Mouse (Mus musculus): ENCODE measurements around the gene Phlpp1.

The Phlpp1 gene

GRCm38 (mm10) chr1:106199109-106199508, 27.6 kb downstream of the Phlpp1 start:
- no peak for DNase-seq

DNA sequence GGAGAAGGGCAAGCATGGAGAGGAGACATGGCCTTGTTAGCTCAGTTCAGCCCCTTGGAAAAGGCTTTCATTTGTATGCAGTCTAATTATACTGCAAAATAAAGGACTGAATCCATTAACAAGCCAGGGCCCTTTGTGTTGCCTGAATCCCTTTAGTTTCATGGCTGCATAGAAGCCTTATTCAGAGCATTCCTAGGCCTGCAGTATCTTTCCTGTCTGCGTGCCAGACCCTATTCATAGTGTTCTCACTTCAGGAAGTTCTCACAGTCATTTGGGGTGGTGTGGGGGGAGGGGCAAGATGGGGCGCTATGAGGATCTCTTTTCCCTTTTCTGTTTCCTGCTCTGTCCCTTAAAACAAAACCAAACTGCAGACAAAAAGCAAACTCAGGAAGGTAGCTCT, 28.1 kb downstream of the Phlpp1 start:
- peak; percentile 57 for DNase-seq

GRCm38 (mm10) chr1:106201025-106201424, 29.5 kb downstream of the Phlpp1 start:
- DNase-seq, result no peak

GRCm38 (mm10) chr1:106201929-106202328, 30.4 kb downstream of the Phlpp1 start:
- no peak for DNase-seq

DNA sequence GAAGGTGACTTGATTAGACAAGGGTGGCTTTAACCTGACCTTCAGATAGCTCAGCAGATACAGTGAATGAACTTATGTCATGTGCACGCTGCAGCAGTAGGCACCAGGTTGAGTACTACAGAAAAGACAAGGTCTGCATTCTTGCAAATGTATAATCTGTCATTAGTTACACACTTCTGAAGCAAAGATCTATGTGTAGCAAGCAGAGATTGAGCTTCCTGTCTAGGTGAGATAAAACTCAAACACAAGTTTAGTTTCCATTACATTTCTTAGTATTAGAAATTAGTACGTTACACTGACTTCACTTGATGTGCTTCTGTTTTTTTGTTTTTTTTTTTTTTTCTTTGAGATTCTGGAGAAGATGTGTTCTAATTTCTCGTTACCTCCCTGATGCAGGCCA, 32.4 kb downstream of the Phlpp1 start:
- DNase-seq, result no peak

GRCm38 (mm10) chr1:106204350-106204749, 32.8 kb downstream of the Phlpp1 start:
- DNase-seq, result no peak

GRCm38 (mm10) chr1:106208581-106208980, 37.0 kb downstream of the Phlpp1 start:
- no peak for DNase-seq

DNA sequence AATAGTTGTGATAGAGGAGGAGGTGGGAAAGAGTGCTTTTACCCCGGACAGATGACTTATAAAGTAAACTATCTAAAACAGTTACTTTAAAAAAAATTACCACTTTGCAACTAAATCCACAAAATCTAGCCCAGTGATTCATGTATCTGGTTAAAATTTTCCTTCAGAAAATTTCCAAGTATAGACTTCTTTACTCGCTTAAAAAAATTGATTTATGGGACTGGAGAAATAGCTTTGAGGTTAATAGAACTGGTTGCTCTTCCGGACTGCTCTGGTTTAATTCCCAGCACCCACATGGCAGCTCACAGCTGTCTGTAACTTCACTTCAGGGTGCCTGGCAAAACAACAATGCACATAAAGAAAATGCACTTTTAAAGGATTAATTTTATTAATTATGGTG, 38.9 kb downstream of the Phlpp1 start:
- DNase-seq, result no peak

DNA sequence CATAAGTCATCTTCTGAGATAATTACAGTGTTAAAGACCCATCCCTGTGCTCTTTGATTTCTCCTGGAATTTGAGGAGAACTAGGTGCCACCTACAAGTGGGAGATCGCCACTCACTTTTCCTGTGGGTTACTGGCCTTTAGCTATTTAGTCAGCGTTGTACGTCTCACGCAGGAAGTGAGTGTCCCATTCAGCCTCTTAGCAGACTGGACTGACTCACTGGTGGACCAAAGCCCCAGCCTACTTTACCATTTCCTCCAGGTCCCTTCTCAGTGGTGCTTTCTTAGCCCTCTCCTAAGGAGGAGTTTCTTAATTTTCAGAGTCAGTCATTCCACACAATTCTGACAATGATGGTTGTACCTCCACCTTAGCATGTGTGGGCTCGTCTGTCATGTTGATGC, 39.6 kb downstream of the Phlpp1 start:
- DNase-seq, result no peak

GRCm38 (mm10) chr1:106220431-106220830, 48.9 kb downstream of the Phlpp1 start:
- DNase-seq, result no peak

DNA sequence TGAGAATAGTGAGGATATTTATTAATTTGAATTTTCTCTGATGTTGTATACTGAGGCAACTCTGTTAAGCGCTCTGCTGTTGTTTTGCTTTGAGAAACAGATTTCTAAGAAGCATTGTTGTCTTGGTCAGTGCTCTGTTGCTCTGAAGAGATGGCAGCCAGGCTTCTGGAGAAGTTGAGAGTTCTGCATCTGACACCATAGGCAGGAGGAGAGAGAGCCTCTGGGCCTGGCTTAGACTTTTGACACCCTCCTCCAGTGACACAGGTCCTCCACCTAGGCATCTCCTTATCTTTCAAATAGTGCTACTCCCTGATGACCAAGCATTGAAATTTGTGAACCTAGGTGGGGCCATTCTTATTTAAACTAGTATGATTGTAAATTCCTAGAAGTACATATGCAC, 49.8 kb downstream of the Phlpp1 start:
- DNase-seq, result no peak

DNA sequence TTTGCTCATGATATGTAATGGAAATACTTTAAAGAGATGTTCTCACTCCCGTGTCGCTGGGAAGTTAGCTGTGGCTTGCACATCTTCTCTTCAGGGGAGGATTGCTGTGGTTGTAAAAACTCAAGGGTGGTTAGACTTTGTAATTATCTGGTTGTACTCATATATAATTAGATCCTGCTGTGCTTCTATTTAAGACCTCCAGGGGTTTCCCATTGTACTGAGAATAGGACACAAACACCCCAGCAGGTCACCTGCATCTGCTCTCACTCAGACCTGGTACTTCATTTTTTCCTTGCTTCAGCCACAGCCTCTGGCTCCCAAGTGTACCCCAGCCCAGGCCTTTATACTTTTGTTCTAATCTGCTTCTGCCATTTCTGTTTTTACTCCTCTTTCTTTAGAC, 50.4 kb downstream of the Phlpp1 start:
- DNase-seq, result no peak

DNA sequence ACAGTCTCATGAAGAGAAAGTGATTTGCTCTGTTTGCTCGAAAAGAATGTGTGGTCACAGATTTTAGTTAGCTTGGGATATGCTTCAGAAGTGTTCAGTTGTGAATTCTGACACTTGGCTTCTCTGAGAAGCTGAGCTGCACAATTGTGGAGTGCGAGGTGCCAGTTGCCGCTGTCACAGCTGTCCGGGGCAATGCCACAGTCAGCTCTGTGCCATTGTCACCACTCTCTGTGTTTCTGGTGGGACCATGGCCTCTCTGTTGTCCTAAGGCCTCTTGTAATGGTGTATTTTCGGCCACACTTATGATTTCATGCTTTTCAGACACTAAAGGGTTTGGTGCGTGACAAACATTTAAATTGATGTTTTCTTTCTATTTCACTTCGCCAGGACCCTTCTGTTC, 55.1 kb downstream of the Phlpp1 start:
- no peak for DNase-seq

DNA sequence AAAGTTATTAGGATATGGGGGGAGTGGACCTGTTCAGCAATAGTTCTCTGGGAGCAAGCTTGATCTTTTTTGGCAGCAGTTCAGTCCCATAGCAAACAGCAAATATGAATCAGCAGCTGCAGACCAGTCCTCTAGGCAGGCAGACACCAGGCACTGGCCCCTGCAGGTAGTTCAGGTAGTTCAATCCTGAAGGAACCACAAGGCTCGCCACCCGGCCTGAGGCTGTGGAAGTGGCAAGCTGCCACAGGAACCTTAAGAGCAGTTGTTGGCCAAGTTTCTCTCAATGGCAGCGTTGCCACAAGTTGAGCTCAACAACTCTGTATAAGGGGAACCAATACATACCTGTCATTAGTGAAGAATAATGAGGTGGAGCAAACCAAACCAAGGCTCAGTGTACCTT, 58.8 kb downstream of the Phlpp1 start:
- DNase-seq, result no peak

GRCm38 (mm10) chr1:106231345-106231744, 59.8 kb downstream of the Phlpp1 start:
- no peak for DNase-seq

DNA sequence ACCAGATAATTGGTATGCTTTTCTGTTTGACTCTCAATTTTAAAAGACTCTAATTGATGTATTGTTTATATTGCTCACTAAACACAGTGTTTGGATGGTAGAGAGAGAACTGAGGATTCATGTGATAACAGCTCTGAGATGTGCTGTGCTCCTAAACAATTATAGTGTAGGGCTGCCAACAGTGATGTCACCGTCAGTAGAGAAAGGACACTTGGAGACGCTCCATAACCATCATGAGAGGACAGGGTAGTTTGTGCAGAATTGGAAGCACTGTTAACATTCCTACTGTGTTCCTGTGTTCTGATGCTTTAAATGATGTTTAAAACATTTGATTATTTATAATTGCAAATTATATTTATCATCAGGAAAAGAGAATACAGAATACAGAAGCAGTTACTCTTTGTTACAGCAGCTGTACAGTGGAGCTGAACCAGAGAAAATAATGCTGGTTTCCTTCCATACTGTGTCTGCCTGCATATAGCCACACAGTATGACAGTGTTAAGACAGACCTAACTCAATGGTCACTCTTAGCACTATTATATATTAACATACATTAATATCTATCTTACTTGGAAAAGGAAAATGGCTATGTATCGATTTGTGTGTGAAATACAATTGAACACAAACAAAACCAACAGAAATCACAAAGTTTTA, 60.4 kb downstream of the Phlpp1 start:
- DNase-seq, result peak; percentile 87

- no peak for DNase-seq
Observed at GRCm38 (mm10) chr1:106232460-106232850, 60.9 kb downstream of the Phlpp1 start.

DNA sequence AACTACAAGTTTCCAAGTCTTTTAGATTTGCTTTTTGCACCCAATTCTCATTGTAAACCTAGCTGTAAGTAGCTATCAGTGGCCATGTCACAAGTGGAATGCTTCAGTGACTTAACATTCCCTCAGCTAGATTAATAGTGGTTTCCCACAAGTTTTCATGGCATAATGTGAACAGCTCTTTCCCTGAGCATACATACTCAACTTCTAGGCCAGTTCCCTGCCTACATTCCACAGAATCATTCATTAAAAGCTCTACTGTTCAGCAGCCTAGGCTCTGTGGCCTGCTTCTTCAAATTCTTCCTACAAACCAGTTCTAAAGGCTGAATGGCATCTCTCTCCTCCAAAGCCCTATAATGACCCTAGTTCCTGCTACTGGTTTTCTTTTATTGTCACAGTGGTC, 65.4 kb downstream of the Phlpp1 start:
- DNase-seq, result no peak

GRCm38 (mm10) chr1:106240116-106240685, 68.6 kb downstream of the Phlpp1 start:
- no peak for DNase-seq

DNA sequence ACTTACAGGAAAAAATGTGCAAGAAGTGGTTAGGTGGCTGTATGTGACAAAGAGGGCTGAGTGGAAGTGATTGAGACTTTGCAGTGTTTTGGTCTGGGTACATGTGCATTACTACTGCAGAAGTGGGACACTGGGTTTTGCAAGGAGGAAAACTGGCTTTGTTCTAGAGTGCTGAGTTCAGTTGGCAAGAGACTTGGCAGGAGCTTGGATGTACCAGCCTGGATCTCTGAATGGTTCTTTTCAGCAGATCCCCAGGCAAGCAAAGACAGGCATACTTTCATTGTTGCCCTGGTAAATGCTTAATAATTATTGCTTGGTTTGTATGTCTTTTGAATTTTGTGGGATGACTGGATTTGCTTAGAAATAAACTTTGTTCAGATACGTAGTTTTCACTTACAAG, 69.5 kb downstream of the Phlpp1 start:
- DNase-seq, result peak; percentile 65

GRCm38 (mm10) chr1:106242129-106242528, 70.6 kb downstream of the Phlpp1 start:
- no peak for DNase-seq

DNA sequence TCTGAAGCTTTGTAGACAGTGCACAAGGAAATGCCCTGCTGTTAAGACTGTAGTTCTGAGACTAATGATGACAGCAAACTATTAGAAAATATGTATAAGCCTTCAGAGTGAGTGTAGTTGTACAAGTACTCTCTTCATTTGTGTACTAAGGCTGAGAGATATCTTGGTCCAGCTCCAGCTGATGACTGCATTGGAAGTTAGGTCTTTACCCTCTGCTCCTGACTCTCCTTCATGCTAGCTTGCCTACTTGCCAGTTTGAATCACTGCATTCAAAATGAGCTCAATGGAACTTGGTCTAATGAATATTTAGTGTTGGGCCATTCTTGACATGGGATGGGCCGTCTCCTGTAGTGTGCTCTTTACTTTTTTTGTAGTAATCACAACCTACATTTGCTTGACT, 71.8 kb downstream of the Phlpp1 start:
- DNase-seq, result no peak

DNA sequence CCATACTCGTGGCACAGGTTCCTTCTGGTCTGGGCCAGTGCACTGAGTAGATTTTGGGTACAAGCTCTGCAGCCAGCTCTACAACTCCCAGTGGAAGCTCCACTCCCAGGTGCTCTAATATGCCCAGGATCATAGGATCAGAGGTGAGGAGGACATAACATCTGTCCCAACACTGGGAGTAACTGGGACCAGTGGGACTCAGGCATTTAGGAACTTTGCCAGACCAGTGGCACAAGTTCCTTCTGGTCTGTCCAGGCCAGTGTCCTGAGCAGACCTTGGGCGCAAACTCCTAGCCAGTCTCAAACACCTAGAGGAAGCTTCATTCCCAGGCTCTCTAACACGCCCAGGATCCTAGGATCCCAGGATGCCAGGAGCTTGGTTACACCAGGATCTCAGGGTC, 72.7 kb downstream of the Phlpp1 start:
- no peak for DNase-seq

DNA sequence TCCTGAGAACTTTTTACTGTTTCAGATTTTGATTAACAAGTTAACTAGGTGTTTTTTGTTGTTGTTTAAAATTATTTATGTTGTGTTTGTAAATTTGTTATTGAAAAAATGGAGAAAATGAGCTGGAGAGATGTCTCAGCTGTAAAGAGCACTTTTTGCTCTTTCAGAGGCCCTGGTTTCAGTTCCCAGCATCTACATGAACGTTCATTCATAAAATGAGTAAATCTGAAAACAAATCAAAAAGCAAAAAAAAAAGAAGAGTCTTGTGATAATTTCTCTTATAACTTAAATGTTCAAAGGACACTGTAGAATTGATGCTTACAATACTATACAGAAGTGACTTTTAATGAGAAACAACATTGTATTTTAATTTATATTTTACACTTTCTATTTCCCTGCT, 82.5 kb downstream of the Phlpp1 start:
- no peak for DNase-seq

- no peak for DNase-seq
Observed at GRCm38 (mm10) chr1:106257176-106257575, 85.6 kb downstream of the Phlpp1 start.

Measured in cerebellum, adult 9-10 months (tissue).